Mouse (Mus musculus): ENCODE data around the gene Orc1.

Gene Orc1

DNA sequence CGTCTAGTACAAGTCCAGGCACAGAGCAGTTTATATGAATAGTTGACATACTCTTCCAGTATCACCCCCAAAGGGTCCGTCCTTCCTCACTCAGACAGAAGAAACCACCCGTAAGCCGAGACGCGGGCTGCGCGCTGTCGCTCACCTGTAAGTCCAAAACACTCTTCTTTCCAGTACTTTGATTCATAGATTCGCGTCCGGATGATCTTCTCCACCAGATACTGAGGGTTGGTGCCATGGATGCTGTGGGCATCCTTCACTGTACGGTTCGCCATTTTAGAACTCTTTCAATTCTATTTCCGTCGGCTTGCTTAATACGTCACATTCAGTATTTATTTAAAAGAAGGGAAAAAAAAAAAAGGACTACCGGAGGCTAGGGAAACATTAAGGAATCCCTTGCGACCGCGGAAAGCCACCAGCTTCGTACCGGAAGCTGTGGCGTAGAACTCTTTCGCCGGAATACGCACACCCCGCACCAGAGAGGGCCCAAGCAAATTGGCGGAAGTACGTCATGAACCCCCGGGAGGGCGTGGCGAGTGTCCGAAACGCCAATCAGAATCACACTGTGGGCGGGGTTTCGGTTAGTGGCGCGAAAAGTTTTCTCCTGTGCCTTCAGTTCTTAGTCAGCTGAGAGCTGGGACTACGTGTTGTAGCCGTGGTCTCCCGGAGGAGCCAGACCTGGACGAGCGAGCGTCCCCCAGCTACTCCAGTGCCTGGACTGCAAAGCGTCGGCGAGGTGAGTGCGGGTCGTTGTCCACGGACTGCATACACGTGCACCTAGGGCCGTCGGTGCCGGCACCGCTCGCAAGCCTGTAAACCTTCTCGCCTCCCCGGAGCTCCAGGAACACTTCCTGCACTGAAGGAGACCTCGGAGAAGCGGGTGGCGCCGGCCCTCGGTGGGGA is at the start of gene Orc1, which contains the start of gene Prpf38a:
TSS of gene Orc1 (plus strand) at position 584 of the 903 bp plus-strand sequence.
TSS of gene Prpf38a (minus strand) at position 497 of the 903 bp plus-strand sequence.
- DNase-seq (ENCODE audit: low read depth, low spot score): peak; percentile 98

DNA sequence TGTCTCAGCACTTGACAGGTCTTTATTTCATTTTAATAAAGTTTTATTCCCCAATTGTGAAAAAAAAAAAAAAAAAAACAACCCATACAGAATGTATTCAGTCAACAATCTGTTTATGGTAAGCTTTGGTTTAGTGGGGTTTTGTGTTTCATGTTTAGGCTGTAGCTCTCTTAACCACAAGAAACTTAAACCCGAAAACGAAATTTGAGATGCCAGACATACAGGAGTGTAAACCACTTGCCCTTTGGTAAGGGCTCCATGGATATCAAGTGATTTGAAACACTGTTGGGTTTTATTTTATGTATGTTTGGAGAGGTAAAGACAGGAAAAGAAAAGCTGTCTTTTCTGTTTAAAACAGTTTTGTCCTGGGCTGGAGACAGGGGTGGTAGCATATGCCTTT is 39.5 kb upstream of the Orc1 start:
- no peak for DNase-seq (ENCODE audit: low read depth, low spot score)

DNA sequence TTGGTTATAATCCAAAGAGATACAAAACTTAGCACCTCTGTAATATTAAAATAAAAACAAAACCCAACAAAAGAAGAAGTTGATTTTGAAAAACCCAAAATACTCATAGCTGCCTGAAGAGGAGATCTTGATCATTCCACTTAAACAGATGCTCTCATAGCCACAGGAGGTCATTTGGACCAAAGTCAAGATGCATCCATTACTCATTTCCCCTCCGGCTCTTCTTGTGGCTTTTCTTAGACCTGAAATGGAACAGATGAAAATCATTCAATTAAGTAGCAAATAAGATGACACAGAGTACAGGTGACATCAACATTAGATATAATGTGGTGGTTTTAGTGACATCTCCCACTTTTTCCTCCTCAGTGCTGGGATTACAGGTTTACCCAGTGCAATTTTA is 14.2 kb upstream of the Orc1 start:
- DNase-seq (ENCODE audit: low read depth, low spot score): no peak

GRCm38 (mm10) chr4:108572644-108573043 is 6.6 kb upstream of the Orc1 start:
- DNase-seq (ENCODE audit: low read depth, low spot score): no peak

- no peak for DNase-seq (ENCODE audit: low read depth, low spot score)
Observed at GRCm38 (mm10) chr4:108579743-108580411, 654 bp downstream of the Orc1 start.

GRCm38 (mm10) chr4:108593376-108593775 is 14.2 kb downstream of the Orc1 start:
- DNase-seq (ENCODE audit: low read depth, low spot score): no peak

DNA sequence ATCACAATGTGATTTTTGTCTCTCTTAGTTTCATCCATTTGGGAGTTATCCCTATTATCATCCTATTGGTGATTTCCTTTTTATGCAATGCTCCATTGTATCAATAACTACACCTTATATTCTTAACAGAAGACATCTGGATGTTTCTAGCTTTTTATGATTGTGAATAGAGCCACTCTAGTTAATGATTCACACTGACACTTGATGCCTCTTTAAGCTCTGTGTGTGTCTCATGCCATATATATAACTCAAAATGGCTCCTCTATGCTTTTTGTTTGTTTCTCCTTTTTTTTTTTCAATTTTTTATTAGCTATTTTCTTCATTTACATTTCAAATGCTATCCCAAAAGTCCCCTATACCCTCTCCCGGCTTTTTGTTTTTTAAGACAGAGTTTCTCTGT is 16.6 kb downstream of the Orc1 start:
- no peak for DNase-seq (ENCODE audit: low read depth, low spot score)

- DNase-seq (ENCODE audit: low read depth, low spot score): no peak
Observed at GRCm38 (mm10) chr4:108598306-108598705, 19.1 kb downstream of the Orc1 start.

DNA sequence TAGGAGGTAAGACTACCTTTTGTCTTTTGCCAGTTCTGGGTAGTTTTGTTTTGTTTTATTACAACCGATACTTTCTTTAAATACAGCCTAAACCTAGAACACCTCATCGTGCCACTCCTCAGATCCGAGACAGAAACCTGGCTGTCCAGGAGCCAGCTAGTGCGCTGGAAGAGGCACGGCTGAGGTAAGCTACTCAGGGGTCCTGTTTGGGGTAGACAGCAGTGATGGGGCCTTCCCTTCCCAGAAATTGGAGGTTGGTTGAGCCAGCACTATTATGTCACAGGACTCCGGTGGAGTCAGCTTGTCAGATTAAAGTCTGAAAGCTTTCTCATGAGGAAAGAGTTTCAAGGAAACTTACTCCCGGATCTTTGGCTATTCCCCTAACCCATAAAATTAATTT is 22.6 kb downstream of the Orc1 start:
- no peak for DNase-seq (ENCODE audit: low read depth, low spot score)

- no peak for DNase-seq (ENCODE audit: low read depth, low spot score)
Observed at GRCm38 (mm10) chr4:108608651-108609050, 29.4 kb downstream of the Orc1 start.

GRCm38 (mm10) chr4:108610935-108611334 is 31.7 kb downstream of the Orc1 start:
- no peak for DNase-seq (ENCODE audit: low read depth, low spot score)

DNA sequence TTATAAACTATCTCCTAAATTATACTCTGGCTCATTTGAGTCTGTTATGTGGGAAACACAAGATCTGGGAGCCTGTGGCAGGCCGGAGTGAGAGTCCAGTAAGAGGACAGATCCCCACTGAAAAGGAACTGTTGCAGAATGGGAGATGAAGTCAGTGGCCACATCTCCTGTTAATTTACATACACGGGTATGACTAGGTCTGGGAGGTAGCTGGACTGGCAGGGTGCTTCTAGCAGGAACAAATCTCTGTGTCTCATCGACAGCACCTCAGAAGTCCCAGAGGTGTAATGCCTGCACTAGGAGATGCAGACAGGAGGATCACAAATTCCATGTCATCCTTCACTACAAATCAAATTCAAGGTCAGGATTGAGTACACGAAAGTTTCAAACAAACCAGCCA is 39.4 kb downstream of the Orc1 start:
- DNase-seq (ENCODE audit: low read depth, low spot score): peak; percentile 18

DNA sequence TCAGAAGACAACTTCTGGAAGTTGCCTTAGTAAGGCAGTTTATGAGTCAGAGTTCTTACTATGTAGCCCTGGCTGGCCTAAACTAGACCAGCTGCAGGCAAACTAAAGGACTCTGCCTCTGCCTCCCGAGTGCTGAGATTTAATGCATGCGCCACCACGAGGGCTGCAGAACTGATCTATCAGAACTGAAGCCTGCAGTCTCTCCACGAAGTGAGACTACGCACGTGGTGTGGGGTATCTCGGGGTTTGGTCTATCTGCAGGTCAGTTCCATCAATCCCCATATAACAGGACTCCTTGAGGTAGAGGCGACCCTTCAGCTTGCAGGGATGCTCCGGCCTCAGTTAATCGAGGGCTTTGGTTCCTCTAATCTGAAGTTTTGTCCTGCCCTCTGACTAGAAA is 39.9 kb downstream of the Orc1 start:
- DNase-seq (ENCODE audit: low read depth, low spot score): peak; percentile 50

DNA sequence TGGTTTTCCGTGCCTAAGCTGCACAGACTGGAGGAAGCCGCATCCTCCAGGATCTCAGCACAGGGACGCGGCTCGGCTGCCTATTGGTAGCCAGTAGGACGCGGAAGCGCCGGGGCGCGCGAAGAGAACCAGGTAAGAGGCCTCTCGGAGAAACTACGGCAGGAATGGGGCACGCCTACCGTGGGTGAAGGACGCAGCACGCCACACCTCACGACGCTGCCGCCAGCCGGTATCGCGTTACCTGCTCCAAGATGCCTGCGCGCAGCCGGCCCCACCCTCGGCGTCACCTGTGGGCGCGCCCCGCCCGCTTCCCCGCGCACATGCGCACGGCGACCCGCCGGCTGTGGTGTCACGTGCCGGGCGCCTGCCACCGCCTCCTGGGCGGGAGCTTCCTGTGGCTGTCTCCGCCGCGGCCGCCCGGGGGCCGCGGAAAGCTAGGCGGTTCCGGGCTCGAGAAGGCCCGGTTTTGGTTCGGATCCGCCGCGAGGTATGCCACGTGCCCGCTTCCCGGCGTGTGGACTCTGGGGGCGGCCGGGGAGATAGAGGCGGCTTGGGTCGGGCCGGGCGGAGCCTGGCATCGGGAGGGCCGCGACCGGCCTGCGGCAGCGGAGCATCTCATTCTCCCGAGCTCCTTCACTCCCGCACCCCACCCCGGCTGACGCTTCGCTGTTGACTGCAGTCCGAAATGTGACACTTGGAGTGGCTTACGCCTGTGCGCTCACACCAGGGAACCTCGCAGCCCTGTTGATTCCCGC is 40.5 kb downstream of the Orc1 start, which contains the start of gene Cc2d1b:
TSS of gene Cc2d1b (plus strand) at position 354 of the 755 bp plus-strand sequence.
- peak; percentile 97 for DNase-seq (ENCODE audit: low read depth, low spot score)

- peak; percentile 22 for DNase-seq (ENCODE audit: low read depth, low spot score)
Observed at GRCm38 (mm10) chr4:108620536-108620935, 41.3 kb downstream of the Orc1 start.

- peak; percentile 56 for DNase-seq (ENCODE audit: low read depth, low spot score)
Observed at GRCm38 (mm10) chr4:108621504-108621903, 42.3 kb downstream of the Orc1 start.

GRCm38 (mm10) chr4:108627066-108627465 is 47.8 kb downstream of the Orc1 start:
- DNase-seq (ENCODE audit: low read depth, low spot score): no peak

- DNase-seq (ENCODE audit: low read depth, low spot score): no peak
Observed at GRCm38 (mm10) chr4:108629363-108629880, 50.2 kb downstream of the Orc1 start.

- no peak for DNase-seq (ENCODE audit: low read depth, low spot score)
Observed at GRCm38 (mm10) chr4:108630096-108630495, 50.9 kb downstream of the Orc1 start.

DNA sequence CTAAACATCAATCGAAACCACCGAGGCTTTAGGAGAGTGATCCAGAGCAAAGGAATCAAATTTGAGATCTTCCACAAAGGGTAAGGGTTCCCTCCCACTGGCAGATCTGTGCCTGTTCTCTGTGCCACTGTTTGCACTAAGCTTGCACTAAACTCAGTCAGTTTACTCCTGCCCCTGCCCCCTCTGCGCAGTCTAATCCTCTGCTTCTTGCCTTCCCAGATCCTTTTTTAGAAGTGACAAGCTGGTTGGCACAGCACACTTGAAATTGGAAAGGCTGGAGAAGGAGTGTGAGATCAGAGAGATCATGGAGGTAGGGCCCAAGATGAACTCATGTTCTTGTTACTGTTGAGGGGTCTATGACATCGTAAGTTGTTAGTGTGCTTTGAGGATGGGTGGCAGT is 52.4 kb downstream of the Orc1 start:
- no peak for DNase-seq (ENCODE audit: low read depth, low spot score)

GRCm38 (mm10) chr4:108633703-108634102 is 54.5 kb downstream of the Orc1 start:
- DNase-seq (ENCODE audit: low read depth, low spot score): no peak

GRCm38 (mm10) chr4:108634696-108635095 is 55.5 kb downstream of the Orc1 start:
- DNase-seq (ENCODE audit: low read depth, low spot score): no peak
